Mouse (Mus musculus): ENCODE measurements around the gene 4930412O13Rik.

4930412O13Rik gene

DNA sequence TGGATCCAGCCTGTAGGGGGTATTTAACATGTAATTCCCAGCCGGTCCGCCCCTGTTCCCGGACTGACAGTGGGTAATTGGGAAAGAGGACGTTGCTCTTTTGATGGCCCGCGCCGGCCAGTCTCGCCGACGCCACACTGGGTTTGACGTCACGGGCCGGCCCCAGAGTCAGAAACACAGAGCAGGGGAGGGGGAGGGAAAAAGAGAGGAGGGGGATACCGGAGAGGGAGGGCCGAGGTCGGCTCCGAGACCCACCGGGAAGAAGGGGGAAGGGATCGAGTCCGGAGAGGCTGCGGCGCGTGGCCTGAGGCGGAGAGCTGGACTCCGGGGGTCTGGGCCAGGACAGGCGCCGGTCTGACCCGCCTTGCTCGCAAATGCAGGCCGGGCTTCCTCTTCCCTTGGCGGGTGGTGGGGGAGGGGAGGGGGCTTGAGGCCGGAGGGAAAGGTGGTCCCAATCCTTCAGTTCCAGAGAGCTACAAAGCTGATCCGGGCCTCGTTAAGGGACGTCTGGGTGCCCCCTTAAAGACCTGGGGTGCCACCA lies at the start of gene 4930412O13Rik:
Gene 4930412O13Rik (plus strand): TSS at position 202 of the 541 bp plus-strand sequence.
- peak; percentile 82 for DNase-seq (ENCODE audit: extremely low spot score)

DNA sequence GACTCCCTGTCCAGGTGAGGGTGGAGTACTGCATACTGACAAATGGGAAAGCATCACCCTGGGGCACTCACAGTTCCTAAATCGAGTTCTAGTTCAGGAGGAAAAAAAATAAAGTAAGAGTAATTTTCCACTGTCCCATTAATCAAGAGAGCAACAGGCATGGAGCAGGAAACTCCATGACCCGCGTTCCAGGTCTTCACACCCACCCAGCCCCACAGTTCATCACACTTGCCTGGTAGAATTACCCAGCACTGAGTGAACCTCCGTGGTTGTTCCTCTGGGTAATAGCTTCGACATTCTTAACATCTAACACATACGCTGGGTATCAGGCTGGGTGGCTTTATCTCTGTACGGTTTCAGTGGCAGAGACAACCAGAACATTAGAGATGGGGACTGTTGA lies 47.3 kb upstream of the 4930412O13Rik start:
- DNase-seq (ENCODE audit: extremely low spot score): no peak

DNA sequence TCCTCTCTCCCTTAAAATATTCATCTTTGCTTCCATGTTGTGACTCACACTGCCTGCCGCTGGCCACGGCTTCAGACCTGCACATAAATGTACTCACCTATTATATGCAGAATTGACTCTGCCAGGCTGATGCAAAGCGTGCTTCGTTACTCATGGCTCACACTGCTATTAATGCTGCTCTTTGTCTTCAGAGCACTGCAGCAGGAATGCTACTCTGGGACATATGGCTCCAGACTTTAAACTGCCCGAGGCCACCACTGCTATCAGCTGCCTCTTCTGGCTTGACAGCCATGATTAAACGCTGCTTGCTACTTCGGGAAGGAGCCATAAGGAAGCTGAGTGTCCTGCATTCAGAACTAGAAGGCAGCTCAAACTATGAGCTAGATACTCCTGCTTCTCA lies 45.9 kb upstream of the 4930412O13Rik start:
- DNase-seq (ENCODE audit: extremely low spot score): no peak

DNA sequence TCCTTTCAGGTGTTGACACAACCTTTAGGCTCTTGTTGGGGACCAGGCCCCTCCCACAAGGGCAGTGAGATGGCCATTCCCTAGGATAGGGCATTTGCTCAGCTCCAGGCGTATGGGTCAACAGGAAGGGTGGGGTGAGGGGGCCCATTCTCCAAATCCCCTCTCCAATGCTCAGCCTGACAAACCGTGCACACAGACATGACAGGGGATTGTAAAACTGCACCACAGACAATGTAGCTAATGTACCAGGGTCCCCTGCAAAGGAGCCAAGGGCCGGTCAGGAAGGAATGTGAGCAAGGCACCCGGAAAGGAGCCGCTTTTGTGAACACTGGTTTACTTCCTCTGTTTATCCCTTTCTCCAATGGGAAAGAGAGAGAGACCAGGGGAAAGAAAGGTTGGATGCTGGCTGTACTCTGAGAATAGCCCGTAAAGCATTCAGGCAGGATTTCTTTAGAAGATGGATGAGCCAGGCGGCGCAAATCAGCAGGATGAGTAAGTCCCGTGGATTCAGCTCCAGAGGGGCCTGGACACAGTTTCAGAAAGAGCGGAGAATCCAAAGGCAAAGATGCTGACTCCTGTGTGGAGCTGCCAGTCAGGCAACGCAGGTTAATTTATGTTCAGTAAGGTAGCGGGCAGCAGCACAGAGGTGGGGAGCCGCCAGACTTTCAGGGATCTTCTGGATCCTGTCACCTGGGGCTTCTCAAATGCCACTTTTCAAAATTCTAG lies 28.0 kb upstream of the 4930412O13Rik start:
- DNase-seq (ENCODE audit: extremely low spot score): peak; percentile 17

DNA sequence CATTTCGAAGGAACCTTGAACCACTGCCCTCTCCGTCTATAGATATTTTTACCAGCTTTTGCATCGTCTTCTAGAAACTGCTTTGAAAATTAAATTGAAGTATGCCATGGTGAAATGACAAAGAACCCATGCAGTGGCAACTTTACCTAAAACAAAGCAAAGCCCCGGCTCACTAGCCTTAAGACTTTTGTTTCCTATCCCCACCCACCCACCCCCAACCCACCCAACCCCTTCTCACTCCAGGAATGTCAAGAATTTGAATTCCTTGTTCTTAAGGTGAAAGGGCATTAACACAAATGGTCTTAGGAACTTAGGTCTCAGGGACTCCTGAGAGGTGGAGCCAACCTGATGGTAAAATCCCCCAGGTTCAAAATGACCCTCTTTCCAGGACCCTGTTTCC lies 25.2 kb upstream of the 4930412O13Rik start:
- no peak for DNase-seq (ENCODE audit: extremely low spot score)

DNA sequence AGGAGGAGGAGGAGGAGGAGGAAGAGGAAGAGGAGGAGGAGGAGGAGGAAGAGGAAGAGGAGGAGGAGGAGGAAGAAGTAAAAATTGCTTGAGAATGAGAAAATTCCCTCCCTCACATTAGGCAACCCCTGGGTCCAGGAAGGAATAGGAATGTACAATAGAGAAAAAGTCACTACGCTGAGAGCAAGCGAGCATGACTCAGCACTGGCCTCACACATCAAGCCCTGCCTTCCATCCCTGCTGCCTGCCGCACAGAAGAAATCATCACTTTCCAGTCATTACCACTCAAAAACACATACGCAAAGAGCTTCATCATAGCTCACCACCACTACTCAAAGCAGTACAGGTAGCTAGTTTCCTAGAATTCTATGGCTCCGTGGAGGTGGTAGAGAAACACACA lies 20.4 kb upstream of the 4930412O13Rik start:
- no peak for DNase-seq (ENCODE audit: extremely low spot score)

DNA sequence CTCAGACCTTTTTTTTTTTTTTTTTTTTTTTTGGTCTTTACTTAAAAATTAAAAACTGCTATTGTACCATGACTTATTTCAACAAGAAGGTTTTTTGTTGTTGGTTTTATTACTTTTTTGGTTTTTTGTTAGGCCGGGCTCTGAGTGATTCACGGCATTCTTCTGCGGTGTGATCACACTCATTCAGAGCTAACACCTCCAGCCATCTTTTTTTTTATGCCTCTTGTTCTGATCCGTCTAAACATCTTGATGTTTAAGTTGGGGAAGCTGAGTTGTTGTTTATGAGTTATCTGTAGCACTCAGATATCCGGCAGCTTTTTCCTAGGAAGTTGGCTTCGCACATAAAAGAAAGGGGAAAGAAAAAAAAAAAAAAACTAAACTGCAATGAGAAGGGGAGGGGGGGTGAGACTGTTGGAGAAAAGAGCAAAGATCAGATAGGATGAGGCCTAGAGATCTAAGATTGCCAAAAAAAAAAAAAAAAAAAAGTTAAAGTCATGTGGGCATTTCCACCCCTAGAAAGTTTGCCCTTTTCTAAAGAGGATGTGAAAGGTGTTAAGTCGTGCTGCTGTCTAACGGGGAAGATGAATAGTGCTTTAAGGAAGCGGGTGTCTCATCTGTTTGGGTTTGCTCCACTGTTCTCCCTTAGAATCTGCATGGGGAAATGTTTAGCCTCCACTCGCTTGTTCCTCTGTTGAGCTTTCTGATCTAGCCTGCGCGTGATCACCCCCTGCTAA lies 13.8 kb upstream of the 4930412O13Rik start:
- DNase-seq (ENCODE audit: extremely low spot score): peak; percentile 9

DNA sequence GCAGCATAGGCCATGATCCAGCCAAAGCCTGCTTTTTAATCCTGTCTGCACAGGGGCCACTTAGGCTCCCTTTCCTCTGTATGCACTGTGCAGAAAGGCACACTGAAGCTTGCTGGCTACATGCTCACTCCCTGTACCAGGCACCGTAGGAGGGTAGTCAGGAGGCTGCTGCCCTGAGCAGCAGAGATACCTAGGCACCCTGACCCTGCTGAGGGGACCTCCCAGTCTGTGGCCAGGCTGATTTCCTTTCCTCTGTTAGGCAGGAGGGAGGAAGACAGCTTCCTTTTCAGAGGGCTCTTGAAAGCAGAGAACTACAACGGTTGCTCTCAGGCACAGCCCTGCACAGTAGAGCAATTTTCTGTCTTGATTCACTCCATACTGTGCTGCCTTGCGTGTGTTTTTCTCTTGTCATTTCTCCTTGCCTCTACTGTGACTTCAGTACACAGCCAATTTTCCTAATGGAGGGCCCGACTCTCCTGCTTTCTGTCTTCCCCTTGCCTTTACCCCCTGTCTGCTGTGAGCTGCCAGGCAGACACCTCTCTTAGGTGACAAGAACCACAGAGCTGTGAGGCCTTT lies 9.8 kb upstream of the 4930412O13Rik start:
- peak; percentile 26 for DNase-seq (ENCODE audit: extremely low spot score)

DNA sequence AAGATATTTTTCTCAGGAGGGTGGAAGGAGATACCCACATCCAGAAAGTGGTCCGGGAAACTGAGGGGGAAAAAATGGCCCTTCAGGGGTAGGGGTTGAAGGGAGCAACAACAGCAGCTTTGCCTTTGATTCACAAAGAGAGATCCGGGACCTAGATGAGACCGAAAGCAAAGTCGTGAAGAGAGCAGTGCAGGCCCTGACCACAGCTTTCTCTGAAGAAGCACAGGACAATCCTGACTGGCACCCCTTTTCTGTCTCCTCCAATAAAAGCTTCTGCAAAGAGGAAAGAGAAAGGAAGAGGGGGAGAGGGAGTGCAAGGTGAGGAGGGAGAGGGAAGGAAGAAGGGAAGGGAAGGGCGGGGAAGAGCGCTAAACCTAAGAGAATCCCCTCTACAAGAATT lies 9.3 kb upstream of the 4930412O13Rik start:
- no peak for DNase-seq (ENCODE audit: extremely low spot score)

DNA sequence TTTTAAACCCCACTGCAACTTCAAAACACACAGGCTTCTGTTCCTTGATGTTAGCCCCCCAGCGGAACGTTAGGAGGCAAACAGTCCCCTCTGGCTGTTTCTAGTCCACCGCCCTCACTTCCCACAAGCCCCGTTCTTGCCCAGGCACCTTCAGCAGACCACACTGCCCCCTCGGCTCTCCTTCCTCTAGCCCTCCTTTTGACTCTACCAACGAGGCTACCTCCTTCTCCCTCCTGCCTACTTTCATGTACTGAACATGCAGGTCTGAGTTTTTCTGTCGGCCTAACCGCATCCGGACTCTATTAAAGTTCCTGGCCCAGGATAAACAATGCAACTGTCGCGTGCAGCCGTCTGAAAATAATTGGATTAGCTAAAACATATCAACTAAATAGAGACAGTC lies 8.4 kb upstream of the 4930412O13Rik start:
- DNase-seq (ENCODE audit: extremely low spot score): peak; percentile 53

DNA sequence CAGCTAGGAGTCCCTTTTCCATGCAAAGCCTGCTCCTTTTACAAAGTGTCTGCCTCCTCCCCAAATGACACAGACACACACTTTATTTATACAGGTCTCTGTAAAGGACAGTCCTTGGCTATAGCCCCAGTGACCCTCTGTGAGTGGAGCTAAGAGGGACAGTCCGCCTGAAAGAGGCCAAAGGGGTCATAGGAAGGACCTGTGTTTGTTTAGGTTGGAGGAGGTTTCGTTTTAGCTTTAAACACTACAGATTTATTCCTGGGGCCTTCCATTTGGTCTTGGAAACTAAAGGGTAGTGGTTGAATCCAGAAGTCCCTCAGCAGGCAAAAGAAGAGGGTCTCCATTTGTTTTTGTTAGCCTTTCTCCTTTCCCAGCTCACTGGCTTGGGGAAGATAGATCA lies 7.3 kb upstream of the 4930412O13Rik start:
- DNase-seq (ENCODE audit: extremely low spot score): peak; percentile 24

DNA sequence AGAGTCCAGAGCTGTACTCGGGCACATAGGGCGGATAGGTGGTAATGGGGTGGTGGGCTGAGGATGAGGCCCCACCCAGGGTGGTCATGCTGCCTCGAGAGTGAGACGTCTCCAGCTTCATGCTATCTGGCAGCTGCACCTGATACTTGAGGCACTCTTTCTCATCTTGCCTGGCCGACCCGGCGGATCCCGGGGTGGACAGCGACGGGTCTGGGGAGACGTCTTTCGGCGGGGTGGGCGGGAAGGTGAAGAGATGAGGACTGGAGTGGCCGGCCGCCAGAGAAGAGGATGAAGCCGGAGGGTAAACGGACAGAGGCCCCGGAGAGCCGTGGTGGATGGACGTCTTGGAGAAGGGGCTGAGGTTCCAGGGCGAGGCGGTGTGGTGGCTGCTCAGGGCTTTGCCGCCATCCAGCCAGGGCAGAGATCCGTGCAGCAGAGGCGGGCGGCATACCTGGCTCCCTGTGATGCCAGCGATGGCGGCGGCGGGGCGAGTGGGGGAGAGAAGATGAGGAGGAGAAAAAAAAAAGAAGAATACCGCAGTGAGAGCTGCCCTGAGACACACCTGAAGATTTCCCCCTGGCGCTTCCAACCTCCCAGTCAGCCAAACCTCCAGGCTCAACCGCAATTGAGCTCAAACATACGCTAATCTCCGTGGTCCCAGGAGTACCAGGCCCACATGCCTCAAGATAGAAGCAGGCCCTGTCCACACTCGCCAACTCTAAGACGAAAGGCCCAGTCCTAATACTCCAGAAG lies 6.4 kb upstream of the 4930412O13Rik start:
- DNase-seq (ENCODE audit: extremely low spot score): peak; percentile 48

DNA sequence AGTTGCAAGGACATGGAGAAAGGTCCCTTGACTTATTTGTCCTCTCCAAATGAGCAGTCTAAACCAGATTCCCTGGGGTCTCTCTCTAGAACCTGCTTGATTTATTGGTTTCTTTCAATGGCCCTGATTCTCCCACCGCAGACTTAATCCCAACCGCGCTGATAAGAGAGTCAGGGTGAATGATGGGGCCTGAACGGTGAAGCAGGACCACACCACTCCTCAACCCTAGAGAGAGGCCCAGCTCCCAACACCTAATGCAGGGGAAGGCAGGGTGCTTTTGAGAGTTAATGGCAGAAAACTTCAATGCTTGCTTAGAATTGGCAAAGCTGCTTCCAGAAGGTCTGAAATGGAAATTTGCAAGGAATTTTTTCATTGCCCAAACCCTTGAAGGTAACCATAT lies 5.8 kb upstream of the 4930412O13Rik start:
- DNase-seq (ENCODE audit: extremely low spot score): no peak

DNA sequence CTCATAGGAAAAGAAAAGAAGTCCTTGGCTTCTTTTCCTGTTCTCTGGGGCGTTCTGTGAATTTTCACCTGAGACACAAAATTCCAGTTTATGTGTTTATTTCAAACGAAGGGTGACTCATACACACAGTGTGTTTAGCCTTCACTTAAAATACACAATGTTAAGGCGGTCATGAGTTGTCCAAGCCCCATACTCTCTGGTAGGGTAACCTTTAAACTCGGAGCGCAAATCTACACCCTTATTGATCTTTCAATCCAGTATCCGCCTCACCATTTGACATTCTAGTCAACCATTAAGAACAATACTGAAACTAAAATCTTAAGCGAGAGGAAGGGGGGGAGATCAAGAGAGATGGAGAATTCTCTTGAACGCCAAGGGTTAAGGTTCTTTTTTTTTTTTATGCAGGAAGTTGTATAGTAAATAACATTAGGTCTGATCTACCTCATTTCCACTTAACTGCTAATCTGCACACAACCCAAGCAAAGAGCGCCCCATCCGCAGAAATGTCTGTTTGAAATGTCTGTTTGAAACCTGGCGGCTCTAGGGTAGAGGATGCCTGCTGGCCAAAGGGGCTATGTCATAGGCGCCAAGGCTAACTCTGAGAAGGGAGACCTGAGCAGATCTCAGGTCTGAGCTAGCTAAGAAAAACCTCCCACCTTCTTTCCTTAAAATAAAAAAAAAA lies 5.2 kb upstream of the 4930412O13Rik start:
- peak; percentile 24 for DNase-seq (ENCODE audit: extremely low spot score)

DNA sequence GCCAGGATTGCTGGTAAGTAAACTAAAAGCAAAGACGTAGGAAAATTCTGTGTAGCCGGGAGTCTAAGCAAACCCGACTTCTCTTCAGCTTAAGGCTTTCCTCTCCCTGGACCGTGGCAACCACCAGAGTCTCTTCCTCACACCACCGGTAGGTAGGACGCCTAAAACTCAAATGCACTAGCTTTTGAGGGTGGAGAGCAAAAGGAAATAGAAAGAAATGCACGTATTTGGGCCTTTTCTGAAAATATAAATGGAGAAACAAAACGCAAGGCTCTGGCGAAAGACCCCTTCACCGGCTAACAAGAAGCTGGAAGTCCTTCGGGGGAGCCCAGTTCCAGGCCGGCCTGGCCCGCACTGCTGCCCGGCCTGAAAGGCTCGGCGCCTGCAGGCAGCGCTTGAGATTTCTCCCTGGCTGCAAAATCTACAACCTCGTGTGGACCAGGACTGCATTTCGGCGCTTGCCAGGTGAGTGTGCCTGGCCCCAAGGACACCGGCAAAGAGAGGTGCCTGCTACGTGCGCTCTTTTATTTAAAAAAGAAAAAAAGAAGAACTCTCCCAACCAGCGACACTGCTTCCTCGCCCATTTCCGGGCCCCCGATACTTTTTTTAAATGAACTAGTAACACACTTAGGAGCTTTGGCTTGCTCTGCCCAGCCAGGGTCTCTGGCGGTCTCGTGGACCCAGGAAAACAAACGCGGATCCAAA lies 4.3 kb upstream of the 4930412O13Rik start:
- peak; percentile 51 for DNase-seq (ENCODE audit: extremely low spot score)

DNA sequence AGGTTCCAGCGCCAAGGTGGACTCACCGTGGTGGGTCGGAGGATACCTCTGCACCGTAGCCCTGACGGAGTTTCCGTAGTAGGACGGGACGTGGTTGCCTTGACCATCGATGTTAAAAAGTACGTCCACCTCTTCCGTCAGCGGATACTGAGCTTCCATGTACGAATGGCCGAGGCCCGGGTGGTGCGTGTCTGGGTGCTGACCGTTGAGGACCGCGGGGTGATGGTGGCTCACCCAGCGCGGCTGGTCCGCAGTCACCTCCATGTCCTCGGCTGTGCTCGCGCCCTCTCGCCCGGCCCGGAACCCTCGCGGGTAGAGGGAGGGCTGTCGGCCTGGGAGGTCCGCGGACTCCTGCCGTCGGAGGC lies 3.7 kb upstream of the 4930412O13Rik start:
- peak; percentile 63 for DNase-seq (ENCODE audit: extremely low spot score)

DNA sequence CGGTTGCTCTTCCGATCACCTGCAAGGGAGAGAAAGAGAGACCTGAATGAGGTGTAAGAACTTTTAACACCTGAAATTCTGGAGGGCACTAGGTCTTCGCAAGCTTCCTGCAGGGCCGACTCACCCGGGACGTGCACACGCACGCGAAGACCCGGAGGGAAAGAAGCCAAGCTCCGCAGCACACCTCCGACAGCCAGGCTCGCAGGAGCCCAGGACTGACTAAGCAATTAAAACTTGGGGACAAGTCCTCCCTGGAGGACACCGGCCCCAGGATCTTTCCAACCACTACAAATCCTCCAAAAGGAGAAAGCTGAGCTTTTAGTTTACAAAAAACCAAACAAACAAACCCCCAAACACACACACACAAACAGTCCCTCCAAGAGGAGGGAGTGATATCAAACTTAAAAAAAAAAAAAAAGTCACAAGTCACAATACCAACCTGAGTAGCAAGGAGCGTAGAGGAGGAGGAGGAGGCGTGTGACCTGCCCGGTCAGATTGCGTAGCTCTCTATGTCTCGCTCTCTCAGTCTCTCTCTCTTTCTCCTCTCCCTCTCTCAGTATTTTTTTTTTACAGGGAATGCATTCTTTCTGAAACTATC lies 3.0 kb upstream of the 4930412O13Rik start:
- DNase-seq (ENCODE audit: extremely low spot score): peak; percentile 51

DNA sequence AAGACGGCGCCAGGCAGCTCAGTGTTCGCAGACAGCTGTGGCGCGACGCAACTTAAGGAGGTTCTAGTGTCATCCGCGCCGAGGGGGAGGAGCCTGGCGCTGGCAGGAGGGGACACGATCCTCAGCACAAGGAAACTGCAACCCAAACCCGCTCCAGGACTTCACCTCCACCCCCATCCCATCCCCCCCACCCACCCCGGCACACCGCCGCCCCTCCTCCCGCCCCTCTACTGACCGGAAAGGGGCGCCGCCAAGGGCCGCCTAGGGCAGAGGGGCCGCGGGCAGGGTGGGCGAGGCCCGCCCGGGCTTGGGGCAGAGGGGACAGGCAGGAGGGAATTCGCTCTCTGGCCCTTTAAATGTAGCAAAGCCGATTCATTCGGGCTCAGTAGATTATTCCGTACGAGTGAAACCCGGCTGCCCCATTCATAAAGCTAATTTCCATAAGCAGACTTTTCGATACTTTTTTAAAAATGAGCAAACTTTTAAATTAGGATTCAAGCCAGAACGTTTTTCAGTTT lies 2.4 kb upstream of the 4930412O13Rik start:
- peak; percentile 86 for DNase-seq (ENCODE audit: extremely low spot score)

DNA sequence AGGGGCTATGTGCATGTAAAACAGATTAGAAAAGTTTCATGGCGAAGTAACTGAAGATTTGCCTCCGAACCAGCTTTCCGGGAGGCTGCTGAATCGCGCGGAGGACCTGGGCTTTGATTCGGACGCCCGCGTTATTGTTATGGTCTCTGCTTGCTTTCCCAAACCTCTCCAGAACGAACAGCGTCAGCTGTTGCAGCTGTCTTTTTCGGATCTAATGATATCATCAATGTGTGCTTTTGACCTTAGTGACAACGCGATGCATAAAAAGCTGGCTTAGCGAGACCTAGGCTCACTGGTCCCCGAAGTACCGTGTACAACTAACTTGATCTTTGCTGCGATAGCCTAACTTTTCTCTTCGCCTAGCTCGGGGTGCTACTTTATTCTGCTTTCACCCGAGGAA lies 2.0 kb upstream of the 4930412O13Rik start:
- no peak for DNase-seq (ENCODE audit: extremely low spot score)

DNA sequence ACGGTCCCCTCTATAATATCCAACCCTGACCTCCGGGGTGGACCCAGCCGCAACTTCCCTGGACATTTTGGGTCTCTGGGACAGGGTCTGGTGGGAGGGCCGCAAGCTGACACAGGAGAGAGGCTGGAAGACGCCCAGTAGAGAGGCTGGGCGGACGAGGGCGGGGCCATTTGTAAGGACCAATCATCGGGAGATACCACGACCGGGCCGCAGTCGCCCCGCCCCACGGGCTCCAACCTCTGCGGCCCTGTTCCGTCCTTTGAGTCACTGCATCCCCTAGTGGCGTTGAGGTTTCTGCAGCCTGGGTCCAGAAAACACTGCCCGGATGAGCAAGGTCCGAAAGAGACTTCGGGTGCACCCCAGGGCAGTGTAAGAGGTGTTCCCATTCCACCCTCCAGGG lies 1.6 kb upstream of the 4930412O13Rik start:
- peak; percentile 95 for DNase-seq (ENCODE audit: extremely low spot score)

All from embryo, embryonic 9.5 days (tissue).